Mouse (Mus musculus) midbrain, embryonic 11.5 days (tissue): ENCODE measurements at regions not wholly inside any gene's neighbourhood (a gene's known extent, or its start where the extent isn't known, plus 50 kb on each side); places are given as distances from the start of the nearest gene placed in this dataset.
"Not testable (repeated sequence)": the region's sequence is repeated elsewhere in the genome, so short reads cannot be mapped to it uniquely, and the experiment has no call there.

Source experiments
- ATAC-seq: fragments of 200-750 bp; cut with Nextera tagmentation; 2 replicates; pipeline ENCODE4 v1.8.0; 2017; ENCODE audit warnings: moderate TSS enrichment, moderate library complexity; ENCODE audit not compliant: low FRiP score
- DNase-seq: peaks from one replicate; pipeline ENCODE4 v3.0.0; 2015; ENCODE audit warnings: low spot score; ENCODE audit errors: missing footprints
- H3K27ac ChIP-seq: fragments of 300-500 bp; sonication (generic); 2 replicates; pipeline ENCODE4 v1.5.1; 2014; ENCODE audit warnings: low read depth, low read length
- H3K27me3 ChIP-seq: fragments of 300-500 bp; sonication (generic); 2 replicates; pipeline ENCODE4 v1.6.1; 2014; ENCODE audit warnings: mild to moderate bottlenecking, low read length, moderate library complexity, mixed read lengths; ENCODE audit not compliant: control insufficient read depth, insufficient read depth
- H3K36me3 ChIP-seq: fragments of 300-500 bp; sonication (generic); 2 replicates; pipeline ENCODE4 v1.6.1; 2014; ENCODE audit warnings: mild to moderate bottlenecking, low read length, moderate library complexity, mixed read lengths; ENCODE audit not compliant: control insufficient read depth, insufficient read depth
- H3K4me1 ChIP-seq: fragments of 300-500 bp; sonication (generic); 2 replicates; pipeline ENCODE4 v1.6.1; 2014; ENCODE audit warnings: low read length; ENCODE audit not compliant: control insufficient read depth, insufficient read depth
- H3K4me2 ChIP-seq: fragments of 300-500 bp; sonication (generic); 2 replicates; pipeline ENCODE4 v1.6.1; 2014; ENCODE audit warnings: mild to moderate bottlenecking, moderate library complexity
- H3K4me3 ChIP-seq: fragments of 300-500 bp; sonication (generic); 2 replicates; pipeline ENCODE4 v1.5.1; 2014; ENCODE audit warnings: low read depth, low read length
- H3K9ac ChIP-seq: fragments of 300-500 bp; sonication (generic); 2 replicates; pipeline ENCODE4 v1.6.1; 2014; ENCODE audit warnings: low read length
- H3K9me3 ChIP-seq: fragments of 300-500 bp; sonication (generic); 2 replicates; pipeline ENCODE4 v1.6.1; 2016; ENCODE audit warnings: low read length; ENCODE audit not compliant: control insufficient read depth
- WGBS: fragments of 180-500 bp; shearing (Covaris S2); extraction: QIAGEN DNeasy Blood & Tissue Kit; methylation state at CpG from one replicate; pipeline ENCODE4 v1.1.7; 2014; 5-methylcytosine and 5-hydroxymethylcytosine counted together

- not testable (repeated sequence) for H3K4me2 ChIP-seq, H3K27me3 ChIP-seq, H3K4me1 ChIP-seq, H3K36me3 ChIP-seq, H3K9ac ChIP-seq, DNase-seq, H3K27ac ChIP-seq, ATAC-seq, H3K9me3 ChIP-seq, H3K4me3 ChIP-seq
- 90% methylated on average over 5 of the region's 5 CpGs for WGBS
These were observed 74.4 kb upstream of the Oxtr start for GRCm38 (mm10) chr6:112564119-112564518.

- not testable (repeated sequence) for ATAC-seq
These were observed 73.9 kb upstream of the Oxtr start for GRCm38 (mm10) chr6:112563659-112564058.

GRCm38 (mm10) chr6:112562039-112562438 is 72.3 kb upstream of the Oxtr start:
- H3K27ac ChIP-seq = no peak overlapping the region
- WGBS = 88% methylated on average over 10 of the region's 10 CpGs
- no peak overlapping the region for H3K9ac ChIP-seq
- ATAC-seq (no peak), DNase-seq (no peak)
- no peaks in the 10 kb centered on the region for H3K27me3 ChIP-seq
- H3K4me2 ChIP-seq = no peak overlapping the region
- H3K4me1 ChIP-seq = no peaks in the 10 kb centered on the region
- H3K36me3 ChIP-seq = no peaks in the 10 kb centered on the region
- H3K4me3 ChIP-seq = no peak overlapping the region
- H3K9me3 ChIP-seq = no peaks in the 10 kb centered on the region

More at GRCm38 (mm10) chr6:112563659-112564058, 73.9 kb upstream of the Oxtr start:
- not testable (repeated sequence) for H3K9ac ChIP-seq, H3K9me3 ChIP-seq, H3K4me1 ChIP-seq, H3K27me3 ChIP-seq, H3K27ac ChIP-seq, H3K4me3 ChIP-seq, DNase-seq, H3K4me2 ChIP-seq, H3K36me3 ChIP-seq
- 94% methylated on average over 17 of the region's 17 CpGs for WGBS

GRCm38 (mm10) chr6:112561568-112561967 is 71.8 kb upstream of the Oxtr start:
- ATAC-seq = no peak
- H3K4me2 ChIP-seq = no peak overlapping the region
- H3K9ac ChIP-seq = no peak overlapping the region
- no peaks in the 10 kb centered on the region for H3K27me3 ChIP-seq
- H3K9me3 ChIP-seq = no peaks in the 10 kb centered on the region
- H3K4me3 ChIP-seq = no peak overlapping the region
- DNase-seq = no peak
- no peaks in the 10 kb centered on the region for H3K36me3 ChIP-seq
- H3K4me1 ChIP-seq = no peaks in the 10 kb centered on the region
- WGBS = 71% methylated on average over 7 of the region's 7 CpGs
- H3K27ac ChIP-seq = no peak overlapping the region

- ATAC-seq (no peak), DNase-seq (peak; percentile 62)
- no peak overlapping the region for H3K4me3 ChIP-seq
- H3K27me3 ChIP-seq = no peaks in the 10 kb centered on the region
- H3K4me1 ChIP-seq = no peaks in the 10 kb centered on the region
- no peaks in the 10 kb centered on the region for H3K9me3 ChIP-seq
- 98% methylated on average over 1 of the region's 1 CpGs for WGBS
- H3K4me2 ChIP-seq = no peak overlapping the region
- no peaks in the 10 kb centered on the region for H3K36me3 ChIP-seq
- no peak overlapping the region for H3K27ac ChIP-seq
- H3K9ac ChIP-seq = no peak overlapping the region
These were observed 69.8 kb upstream of the Oxtr start for GRCm38 (mm10) chr6:112559549-112559948.

GRCm38 (mm10) chr6:112557516-112557915 is 67.8 kb upstream of the Oxtr start:
- no peaks in the 10 kb centered on the region for H3K27me3 ChIP-seq

GRCm38 (mm10) chr6:112556401-112557165 is 66.8 kb upstream of the Oxtr start:
- ATAC-seq (no peak), DNase-seq (peak; percentile 19)
- Histone ChIP-seq H3K4me1 (no peaks in the 10 kb centered on the region), H3K9ac (no peak overlapping the region), H3K27me3 (no peaks in the 10 kb centered on the region), H3K36me3 (no peaks in the 10 kb centered on the region), H3K9me3 (no peaks in the 10 kb centered on the region), H3K27ac (no peak overlapping the region), H3K4me2 (no peak overlapping the region), H3K4me3 (no peak overlapping the region)
- WGBS = 86% methylated on average over 4 of the region's 4 CpGs

More at GRCm38 (mm10) chr6:112557516-112557915, 67.8 kb upstream of the Oxtr start:
- Histone ChIP-seq H3K9me3 (no peaks in the 10 kb centered on the region), H3K27ac (no peak overlapping the region), H3K9ac (no peak overlapping the region), H3K4me3 (no peak overlapping the region), H3K4me2 (no peak overlapping the region), H3K4me1 (no peaks in the 10 kb centered on the region), H3K36me3 (no peaks in the 10 kb centered on the region)
- ATAC-seq (no peak), DNase-seq (peak; percentile 45)
- 95% methylated on average over 2 of the region's 2 CpGs for WGBS

GRCm38 (mm10) chr6:112554091-112554490 is 64.3 kb upstream of the Oxtr start:
- Histone ChIP-seq H3K36me3 (no peaks in the 10 kb centered on the region), H3K4me3 (no peak overlapping the region), H3K4me2 (no peak overlapping the region), H3K27ac (no peak overlapping the region), H3K9ac (no peak overlapping the region), H3K9me3 (no peaks in the 10 kb centered on the region), H3K4me1 (no peaks in the 10 kb centered on the region), H3K27me3 (no peaks in the 10 kb centered on the region)
- peak; percentile 26 for DNase-seq
- 90% methylated on average over 4 of the region's 4 CpGs for WGBS
- no peak for ATAC-seq

- Histone ChIP-seq H3K27me3 (no peaks in the 10 kb centered on the region), H3K27ac (no peak overlapping the region), H3K36me3 (no peaks in the 10 kb centered on the region), H3K4me3 (no peak overlapping the region), H3K9ac (no peak overlapping the region), H3K4me2 (no peak overlapping the region), H3K9me3 (no peaks in the 10 kb centered on the region), H3K4me1 (no peaks in the 10 kb centered on the region)
- peak; percentile 23 for DNase-seq
- no peak for ATAC-seq
- 64% methylated on average over 5 of the region's 5 CpGs for WGBS
These were observed 63.6 kb upstream of the Oxtr start for GRCm38 (mm10) chr6:112553231-112553920.
